Mouse (Mus musculus) layer of hippocampus, adult 2 months (tissue): ENCODE data around the gene Usp43. TPM values are rescaled to one million over a fixed set of nuclear protein-coding genes. Genes with fewer than 3 reads are reported as not detected.

Experiments
- DNase-seq, 2 experiments: peaks; one replicate each; pipeline ENCODE4 v3.0.0; 2022; ENCODE audit warnings: low spot score in 2 of 2
- H3K27ac ChIP-seq: fragments of 200-600 bp; 2 replicates; pipeline ENCODE4 v1.8.1; 2022
- H3K4me3 ChIP-seq: fragments of 200-600 bp; 2 replicates; pipeline ENCODE4 v1.8.1; 2022; ENCODE audit warnings: mild to moderate bottlenecking
- CTCF ChIP-seq: fragments of 200-600 bp; conservative IDR thresholded peaks from 2 replicates; pipeline ENCODE4 v1.8.1; 2022; ENCODE audit warnings: antibody characterized with exemption, mild to moderate bottlenecking, moderate library complexity
- total RNA-seq, 2 experiments: library from RNA; stranded (reverse); gene quantifications; 2 replicates each; pipeline ENCODE4 v1.2.3; 2021

The Usp43 gene
- total RNA-seq, 2 experiments from 2014 or later, result 0.91 to 0.95 TPM

DNA sequence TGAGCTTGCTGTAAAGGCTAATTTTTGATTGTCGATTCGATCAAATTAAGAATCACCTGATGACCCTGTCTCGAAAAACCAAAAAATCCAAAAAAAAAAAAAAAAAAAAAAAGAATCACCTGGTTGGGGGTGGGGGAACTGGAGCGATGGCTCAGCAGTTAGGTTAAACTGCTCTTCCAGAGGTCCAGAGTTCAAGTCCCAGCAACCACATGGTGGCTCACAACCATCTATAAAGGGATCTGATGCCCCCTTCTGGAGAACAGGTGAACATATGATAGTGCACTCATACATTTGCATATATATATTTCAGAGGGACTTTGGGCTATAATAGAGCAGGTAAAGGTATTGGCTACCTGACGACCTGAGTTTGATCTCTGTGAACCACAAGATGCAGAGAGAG lies 1.8 kb upstream of the Usp43 start:
- no peak for DNase-seq
- H3K4me3 ChIP-seq, result no peak overlapping the region
- no peak overlapping the region for H3K27ac ChIP-seq
- TF ChIP-seq CTCF, result peak; percentile 54

DNA sequence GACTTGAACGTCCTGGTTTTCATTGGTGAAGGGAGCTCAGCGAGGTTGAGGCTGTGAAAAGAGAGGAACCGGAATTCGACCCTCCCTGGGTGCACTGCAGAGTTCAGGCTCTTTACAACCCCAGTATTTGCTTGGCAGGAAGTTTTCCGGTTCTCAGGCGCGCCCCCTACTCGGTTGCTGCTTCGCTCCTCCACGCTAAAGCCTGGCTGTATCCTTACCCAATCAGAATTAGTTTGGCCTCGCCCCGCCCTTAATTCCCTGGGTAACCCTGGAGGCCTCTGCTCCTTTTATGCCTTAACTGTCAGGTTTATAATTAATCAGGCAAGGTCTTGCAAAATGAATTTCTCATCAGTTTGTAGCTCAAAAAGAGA lies 787 bp upstream of the Usp43 start:
- Histone ChIP-seq H3K27ac (peak overlapping the region; percentile 37; the same call in 1 of the 2 replicates), H3K4me3 (peak overlapping the region; percentile 60)
- peak; percentile 50 for TF ChIP-seq CTCF
- DNase-seq, result peak; percentile 35 to 42

DNA sequence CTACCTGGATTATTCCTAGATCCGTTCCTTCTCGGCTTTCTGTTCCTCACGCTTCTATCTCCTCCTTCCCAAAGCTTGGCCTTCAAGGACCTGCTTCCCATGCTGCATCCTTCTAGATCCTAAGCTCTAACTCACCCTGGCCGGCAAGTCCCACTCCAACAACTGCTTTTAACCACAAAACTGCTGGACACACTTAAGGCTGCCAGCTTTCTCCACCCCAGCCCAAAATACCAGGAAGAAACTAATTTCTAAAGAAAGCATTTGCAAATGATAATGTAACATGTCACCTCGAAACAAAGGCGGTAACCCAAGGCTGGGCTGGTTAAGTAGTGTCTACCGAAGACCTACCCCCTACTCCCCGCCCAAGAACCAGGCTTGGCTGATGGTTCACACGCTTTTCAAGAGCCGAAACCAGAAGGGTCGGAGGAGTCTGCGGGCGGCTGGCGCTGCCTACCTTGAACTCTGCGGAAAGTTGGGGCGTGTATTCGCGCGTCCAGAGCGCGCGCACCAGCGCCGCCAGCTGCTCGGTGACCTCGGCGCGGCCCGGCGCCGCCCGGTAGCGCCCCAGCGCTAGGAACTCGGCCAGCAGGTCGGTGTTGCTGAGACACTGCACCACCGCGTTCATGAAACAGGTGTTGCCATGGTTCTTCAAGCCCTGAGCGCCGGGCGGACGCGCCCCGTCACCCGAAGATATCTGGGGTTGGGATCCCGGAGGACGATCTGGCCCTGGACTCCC lies 694 bp downstream of the Usp43 start:
- TF ChIP-seq CTCF, result no peak
- DNase-seq, result no peak
- Histone ChIP-seq H3K4me3 (peak overlapping the region; percentile 60), H3K27ac (peak overlapping the region; percentile 57; the same call in 1 of the 2 replicates)

DNA sequence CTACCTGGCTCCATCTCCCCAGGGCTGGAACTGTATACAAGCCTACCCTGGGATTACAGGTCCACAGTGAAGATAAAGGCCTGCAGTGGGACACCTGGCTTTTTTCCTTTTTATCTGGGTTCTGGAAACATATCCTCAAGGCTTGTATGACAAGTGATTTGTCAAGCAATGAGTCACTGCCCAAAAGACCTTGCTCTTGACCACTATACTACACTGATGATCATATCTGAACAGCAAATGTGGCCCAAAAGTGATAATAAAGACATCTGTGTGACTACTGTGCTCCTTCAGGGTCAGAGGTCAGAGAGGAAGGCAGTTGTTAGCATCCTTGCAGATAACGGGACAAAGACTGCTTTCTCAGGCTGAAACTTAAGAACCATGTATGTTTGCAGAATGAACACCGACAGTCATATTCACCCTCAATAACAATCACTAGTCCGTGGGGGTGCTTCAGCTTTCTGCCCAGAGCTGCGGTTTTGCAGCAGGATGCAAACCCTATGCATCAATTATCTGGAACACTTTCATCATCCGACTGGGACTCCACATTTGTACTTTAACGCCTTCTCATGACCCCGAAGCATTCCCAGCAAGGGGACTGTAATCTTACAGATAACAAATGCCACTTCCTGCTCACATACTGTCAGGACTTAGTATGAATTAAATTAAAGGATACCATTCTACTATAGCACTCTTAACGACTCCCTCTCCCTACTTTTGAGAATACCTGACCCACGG lies 1.6 kb downstream of the Usp43 start:
- DNase-seq, result no peak
- Histone ChIP-seq H3K4me3 (no peak overlapping the region), H3K27ac (no peak overlapping the region)
- TF ChIP-seq CTCF, result no peak

DNA sequence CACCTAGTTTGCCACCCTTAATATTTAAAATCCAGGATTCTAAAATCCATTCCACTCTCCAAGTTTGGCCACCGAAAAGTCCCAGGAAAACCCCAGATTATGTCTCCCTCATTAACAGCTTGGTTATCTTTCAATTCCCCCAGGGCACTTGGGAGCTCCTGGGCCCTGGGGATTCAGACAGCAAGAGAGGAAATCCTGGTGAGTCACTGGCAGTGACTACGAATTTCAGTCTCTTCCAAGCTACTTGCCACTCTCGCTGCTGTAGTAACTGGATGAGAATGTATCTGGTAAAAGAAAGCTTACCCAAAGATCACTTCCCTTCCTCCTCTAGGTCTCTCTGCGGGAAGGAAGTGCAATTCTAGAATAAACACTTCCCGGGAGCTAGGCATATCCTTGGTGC lies 2.4 kb downstream of the Usp43 start:
- no peak overlapping the region for H3K27ac ChIP-seq
- no peak overlapping the region for H3K4me3 ChIP-seq
- no peak for TF ChIP-seq CTCF
- DNase-seq, result no peak

DNA sequence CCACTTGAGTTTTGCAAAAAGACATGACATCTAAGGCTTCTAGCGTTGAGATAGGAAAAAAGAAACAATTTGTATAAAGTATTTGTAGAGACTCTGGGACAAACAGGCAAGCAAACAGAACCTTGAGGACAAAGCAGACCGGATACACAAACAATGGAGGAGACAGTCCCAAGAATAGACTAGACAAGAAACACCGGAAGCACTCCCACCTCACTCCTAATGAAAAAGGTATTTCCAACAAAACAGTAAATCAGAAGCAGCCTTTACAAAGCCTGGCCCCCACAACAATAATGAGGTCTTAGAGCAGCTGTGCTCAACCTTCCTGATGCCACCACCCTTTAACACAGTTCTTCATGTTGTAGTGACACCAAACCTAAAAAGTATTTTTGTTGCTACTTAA lies 4.8 kb downstream of the Usp43 start:
- DNase-seq, result no peak
- Histone ChIP-seq H3K27ac (no peak overlapping the region), H3K4me3 (no peak overlapping the region)
- TF ChIP-seq CTCF, result no peak

DNA sequence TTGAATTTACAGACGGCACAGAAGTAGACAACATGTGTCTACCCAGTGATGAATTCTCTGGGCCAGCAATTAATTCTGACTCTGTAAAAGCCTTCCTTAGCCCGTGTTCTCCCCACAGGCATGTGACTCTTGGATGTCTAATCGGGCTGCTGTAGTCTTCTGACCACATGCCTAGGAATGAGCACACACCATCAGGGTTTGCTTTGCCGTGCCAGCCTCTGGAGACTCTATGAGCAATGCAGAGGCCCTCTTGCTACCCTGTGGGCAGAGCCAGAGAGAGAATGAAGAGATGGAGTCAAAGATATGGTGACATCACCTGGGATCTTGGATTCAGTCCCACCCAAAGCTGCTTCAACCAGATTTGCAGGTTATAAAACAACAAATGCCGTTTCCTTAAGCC lies 10.9 kb downstream of the Usp43 start:
- DNase-seq, result no peak
- no peak for TF ChIP-seq CTCF
- no peak overlapping the region for H3K27ac ChIP-seq
- H3K4me3 ChIP-seq, result no peak overlapping the region

DNA sequence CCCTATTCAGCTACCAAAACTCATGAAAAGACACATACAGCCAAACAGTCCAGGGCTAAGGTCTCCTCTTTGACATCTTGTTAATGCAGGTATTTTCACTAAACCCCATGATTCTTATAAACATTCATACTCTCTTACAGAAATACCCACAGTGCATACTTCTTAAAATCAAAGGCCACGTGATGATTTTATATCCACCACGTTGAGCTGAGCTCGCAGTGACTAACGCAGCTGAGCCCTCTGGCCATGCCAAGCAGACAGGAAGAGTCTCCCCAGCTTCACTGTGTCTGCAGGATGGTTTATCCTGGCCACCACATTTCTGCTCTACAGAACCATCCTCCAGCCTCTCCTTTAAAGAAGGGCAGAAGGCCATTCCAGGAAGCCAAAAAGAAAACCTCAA lies 18.2 kb downstream of the Usp43 start:
- no peak for TF ChIP-seq CTCF
- DNase-seq, result no peak
- Histone ChIP-seq H3K27ac (no peak overlapping the region), H3K4me3 (no peak overlapping the region)

DNA sequence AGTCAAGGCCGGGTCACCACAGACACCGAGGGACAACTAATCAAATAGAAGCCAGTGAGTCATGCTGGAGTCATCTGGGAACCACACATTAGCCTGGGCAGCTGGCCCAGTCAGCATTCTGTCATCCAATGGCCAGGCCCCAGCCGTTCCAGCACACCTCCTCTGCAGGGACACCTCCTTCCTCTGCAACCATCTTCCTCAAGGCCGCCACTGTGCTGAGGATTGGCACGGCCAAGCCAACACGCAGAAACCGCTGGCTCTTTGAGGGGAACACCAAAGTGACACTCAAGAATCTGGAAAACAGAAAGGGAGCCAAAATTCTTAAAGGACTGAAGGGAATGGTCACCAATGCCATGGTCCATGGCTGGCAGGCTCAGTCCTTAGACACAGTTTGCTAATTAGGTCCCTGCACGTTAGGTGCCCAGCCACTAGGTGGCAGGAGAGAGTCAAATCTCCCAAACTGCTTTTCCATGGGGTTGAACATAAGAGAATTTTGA lies 24.8 kb downstream of the Usp43 start:
- no peak overlapping the region for H3K4me3 ChIP-seq
- peak; percentile 96 for TF ChIP-seq CTCF
- DNase-seq, result peak; percentile 29 to 68
- H3K27ac ChIP-seq, result no peak overlapping the region

DNA sequence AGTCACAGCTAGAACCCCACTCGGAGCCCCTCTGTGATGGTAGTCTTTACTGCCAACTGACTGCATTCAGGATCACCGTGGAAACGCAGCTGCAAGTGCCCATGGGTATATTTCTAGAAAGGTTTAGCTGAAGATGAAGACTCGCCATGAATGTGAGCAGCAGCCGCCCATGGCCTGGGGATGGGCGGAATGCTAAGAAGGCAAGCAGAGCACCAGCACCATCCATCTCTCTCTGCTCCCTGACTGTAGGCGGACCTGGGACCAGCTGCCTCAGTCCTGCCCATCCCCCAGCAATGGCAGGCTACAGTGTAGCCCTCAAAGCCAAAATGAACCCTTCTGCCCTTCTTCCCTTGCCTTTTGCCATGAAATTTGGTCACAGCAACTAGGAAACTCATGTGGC lies 26.3 kb downstream of the Usp43 start:
- Histone ChIP-seq H3K4me3 (no peak overlapping the region), H3K27ac (no peak overlapping the region)
- no peak for TF ChIP-seq CTCF
- DNase-seq, result no peak

DNA sequence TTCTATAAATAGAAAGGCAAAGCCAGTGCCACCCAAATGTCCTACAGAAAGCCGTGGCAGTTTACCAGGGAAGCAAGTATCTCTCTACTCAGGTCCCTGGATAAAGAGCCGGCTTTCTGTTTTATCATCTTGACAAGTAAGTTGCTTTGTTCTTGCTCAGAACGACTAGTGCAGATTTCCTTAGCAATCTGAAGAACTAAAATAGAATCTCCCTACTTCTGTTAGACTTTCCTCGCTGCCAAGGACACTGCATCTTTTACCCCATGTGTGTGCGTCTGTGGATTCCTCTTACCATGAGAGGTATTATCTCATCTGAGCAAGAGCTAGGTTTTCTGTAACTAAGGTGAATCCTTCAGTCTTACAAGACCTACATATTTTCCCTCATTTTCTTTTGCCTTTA lies 33.4 kb downstream of the Usp43 start:
- peak overlapping the region; percentile 12; the same call in 1 of the 2 replicates for H3K27ac ChIP-seq

DNA sequence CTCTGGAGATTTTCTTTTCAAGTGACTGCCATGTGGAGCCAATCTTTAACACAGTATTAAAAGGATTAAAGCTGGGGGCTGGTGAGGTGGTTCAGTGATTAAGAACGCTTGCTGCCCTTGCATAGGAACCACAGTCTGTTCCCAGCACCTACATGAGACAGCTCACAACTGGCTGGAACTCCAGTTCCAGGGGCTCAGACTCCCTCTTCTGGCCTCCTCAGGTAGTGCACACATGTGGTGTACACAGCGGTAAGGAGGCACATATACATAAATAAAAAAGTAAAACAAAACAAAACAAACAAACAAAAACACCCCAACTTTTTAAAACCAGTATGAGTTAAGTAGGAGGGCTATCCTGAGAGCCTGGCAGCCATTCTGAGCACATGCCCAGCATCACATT lies 36.0 kb downstream of the Usp43 start:
- Histone ChIP-seq H3K4me3 (no peak overlapping the region), H3K27ac (peak overlapping the region; percentile 65; the same call in 1 of the 2 replicates)
- DNase-seq, result no peak
- TF ChIP-seq CTCF, result peak; percentile 50

More for the DNA sequence above, 33.4 kb downstream of the Usp43 start:
- DNase-seq, result no peak
- no peak for TF ChIP-seq CTCF
- no peak overlapping the region for H3K4me3 ChIP-seq

DNA sequence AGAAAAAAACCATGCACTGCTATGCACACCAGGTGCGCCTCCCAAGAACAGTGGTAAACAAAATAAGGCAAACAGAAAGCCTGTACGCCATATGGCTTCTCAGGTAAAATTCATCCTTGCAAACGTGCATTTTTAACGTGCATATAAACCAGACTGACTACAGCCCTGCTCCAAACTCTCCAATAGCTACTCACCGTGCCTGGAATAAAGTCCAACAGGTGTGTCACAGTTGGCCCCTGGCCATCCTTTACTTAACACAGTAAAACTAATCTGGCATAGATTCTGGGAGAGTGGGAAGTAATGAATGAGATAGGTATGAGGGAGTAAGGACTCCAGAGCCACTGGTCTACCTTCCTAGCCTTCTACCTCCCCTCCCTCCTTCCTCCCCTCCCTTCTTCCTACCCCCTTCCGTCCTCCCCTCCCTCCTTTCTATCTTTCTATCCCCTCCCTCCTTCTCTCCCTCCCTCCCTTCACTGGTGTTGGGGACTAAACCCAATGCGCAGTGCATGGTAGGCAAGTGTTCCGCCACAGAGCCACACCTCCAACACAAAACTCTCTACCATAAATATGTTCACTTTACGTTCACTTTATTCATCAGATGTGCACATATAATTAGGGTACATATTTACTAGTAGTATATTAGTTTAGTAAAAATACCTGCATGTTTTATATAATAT lies 56.3 kb downstream of the Usp43 start:
- no peak overlapping the region for H3K27ac ChIP-seq
- H3K4me3 ChIP-seq, result no peak overlapping the region
- DNase-seq, result no peak
- TF ChIP-seq CTCF, result no peak
